Mouse (Mus musculus) MEL (cell line): ENCODE results near the gene Tuba4a. TPM values are rescaled to one million over a fixed set of nuclear protein-coding genes. Genes with fewer than 3 reads are reported as not detected.

Experiments used
- DNase-seq: peaks from one replicate; pipeline ENCODE4 v3.0.0; 2011; ENCODE audit warnings: low read depth, low spot score
- H3K27ac ChIP-seq: 2 replicates; pipeline ENCODE4 v1.5.1; 2012; ENCODE audit warnings: low read depth, mild to moderate bottlenecking, control low read depth, low read length, moderate library complexity; ENCODE audit not compliant: control insufficient read depth
- H3K27me3 ChIP-seq, 2 experiments: fragments of 150-350 bp in 1 of 2; sonication (generic) in 1 of 2; 2 replicates each; pipeline ENCODE4 v1.6.1; 2012; ENCODE audit warnings: low read length in 2 of 2, mild to moderate bottlenecking in 2 of 2, improper control_type of control experiment in 1 of 2, moderate library complexity in 1 of 2; ENCODE audit not compliant: insufficient read depth in 2 of 2, control insufficient read depth in 1 of 2
- H3K36me3 ChIP-seq, 2 experiments: 2 replicates each; pipeline ENCODE4 v1.6.1; 2012 to 2014; ENCODE audit warnings: low read length in 2 of 2, improper control_type of control experiment in 1 of 2, inconsistent platforms in 1 of 2, mild to moderate bottlenecking in 1 of 2; ENCODE audit not compliant: insufficient read depth in 2 of 2, control insufficient read depth in 1 of 2
- H3K4me1 ChIP-seq, 2 experiments: fragments of 150-350 bp in 1 of 2; sonication (generic) in 1 of 2; 2 replicates each; pipeline ENCODE4 v1.6.1; 2012; ENCODE audit warnings: low read length in 2 of 2, improper control_type of control experiment in 1 of 2, mild to moderate bottlenecking in 1 of 2; ENCODE audit not compliant: insufficient read depth in 2 of 2, control insufficient read depth in 1 of 2
- H3K4me3 ChIP-seq, 2 experiments: fragments of 150-350 bp in 1 of 2; sonication (generic) in 1 of 2; 2 replicates each; pipeline ENCODE4 v1.5.1; 2012; ENCODE audit warnings: low read depth in 2 of 2, low read length in 2 of 2, mild to moderate bottlenecking in 2 of 2, moderate library complexity in 2 of 2, control low read depth in 1 of 2, improper control_type of control experiment in 1 of 2; ENCODE audit not compliant: control insufficient read depth in 1 of 2, insufficient read depth in 1 of 2
- H3K79me2 ChIP-seq: 2 replicates; pipeline ENCODE4 v1.6.1; 2012; ENCODE audit warnings: mild to moderate bottlenecking, low read length, moderate library complexity; ENCODE audit not compliant: control insufficient read depth, poor library complexity, insufficient read depth
- H3K9ac ChIP-seq: 2 replicates; pipeline ENCODE4 v1.6.1; 2012; ENCODE audit warnings: low read depth, mild to moderate bottlenecking, control low read depth, low read length, moderate library complexity; ENCODE audit not compliant: control insufficient read depth, poor library complexity, severe bottlenecking
- H3K9me3 ChIP-seq: fragments of 150-350 bp; sonication (generic); replicated peaks from 2 replicates; pipeline ENCODE4 v1.6.1; 2012; ENCODE audit warnings: mild to moderate bottlenecking, low read length, improper control_type of control experiment, moderate library complexity; ENCODE audit not compliant: insufficient read depth
- CTCF ChIP-seq, 3 experiments: IDR thresholded peaks in 2 of 3; conservative IDR thresholded peaks in 1 of 3; 2 replicates each; pipeline ENCODE4 v1.5.1; 2011 to 2012; ENCODE audit warnings: low read length in 3 of 3, low read depth in 2 of 3, mild to moderate bottlenecking in 2 of 3, improper control_type of control experiment in 1 of 3, inconsistent platforms in 1 of 3, mixed read lengths in 1 of 3, moderate library complexity in 1 of 3; ENCODE audit not compliant: control insufficient read depth in 1 of 3, insufficient read depth in 1 of 3, poor library complexity in 1 of 3, severe bottlenecking in 1 of 3
- E2F4 ChIP-seq: IDR thresholded peaks from 2 replicates; pipeline ENCODE4 v1.6.1; 2011; ENCODE audit warnings: low read depth, low read length, improper control_type of control experiment, borderline replicate concordance
- ELF1 ChIP-seq: IDR thresholded peaks from 2 replicates; pipeline ENCODE4 v1.6.1; 2014; ENCODE audit warnings: low read depth, mild to moderate bottlenecking, inconsistent platforms, low read length, improper control_type of control experiment, moderate library complexity
- JUND ChIP-seq: IDR thresholded peaks from 2 replicates; pipeline ENCODE4 v1.6.1; 2011; ENCODE audit warnings: low read depth, mild to moderate bottlenecking, improper control_type of control experiment, low read length
- MAX ChIP-seq: IDR thresholded peaks from 2 replicates; pipeline ENCODE4 v1.6.1; 2011; ENCODE audit warnings: low read length, improper control_type of control experiment
- MAZ ChIP-seq: IDR thresholded peaks from 2 replicates; pipeline ENCODE4 v1.6.1; 2012; ENCODE audit warnings: low read depth, mild to moderate bottlenecking, inconsistent platforms, low read length, improper control_type of control experiment
- POLR2A ChIP-seq, 2 experiments: IDR thresholded peaks; 2 replicates each; pipeline ENCODE4 v1.6.1; 2011 to 2012; ENCODE audit warnings: low read length in 2 of 2, mild to moderate bottlenecking in 2 of 2, control low read depth in 1 of 2, improper control_type of control experiment in 1 of 2, low read depth in 1 of 2, moderate library complexity in 1 of 2; ENCODE audit not compliant: control insufficient read depth in 1 of 2, insufficient read depth in 1 of 2, poor library complexity in 1 of 2
- POLR2AphosphoS2 ChIP-seq: IDR thresholded peaks from 2 replicates; pipeline ENCODE4 v1.6.1; 2011; ENCODE audit warnings: low read length, improper control_type of control experiment
- RAD21 ChIP-seq: IDR thresholded peaks from 2 replicates; pipeline ENCODE4 v1.6.1; 2011; ENCODE audit warnings: mild to moderate bottlenecking, low read depth, low read length, improper control_type of control experiment
- SIN3A ChIP-seq: IDR thresholded peaks from 2 replicates; pipeline ENCODE4 v1.6.1; 2012; ENCODE audit warnings: low read length, improper control_type of control experiment, inconsistent platforms
- SMC3 ChIP-seq: IDR thresholded peaks from 2 replicates; pipeline ENCODE4 v1.6.1; 2011; ENCODE audit warnings: low read depth, low read length, improper control_type of control experiment
- TBP ChIP-seq: IDR thresholded peaks from 2 replicates; pipeline ENCODE4 v1.8.0; 2011; ENCODE audit warnings: low read depth, low read length, improper control_type of control experiment
- USF1 ChIP-seq: IDR thresholded peaks from 2 replicates; pipeline ENCODE4 v1.6.1; 2014; ENCODE audit warnings: low read depth, mild to moderate bottlenecking, inconsistent platforms, low read length, improper control_type of control experiment, moderate library complexity
- ZC3H11A ChIP-seq: IDR thresholded peaks from 2 replicates; pipeline ENCODE4 v1.6.1; 2012; ENCODE audit warnings: low read depth, mild to moderate bottlenecking, inconsistent platforms, low read length, improper control_type of control experiment
- ZMIZ1 ChIP-seq: IDR thresholded peaks from 2 replicates; pipeline ENCODE4 v1.6.1; 2012; ENCODE audit warnings: low read depth, mild to moderate bottlenecking, inconsistent platforms, low read length, improper control_type of control experiment, moderate library complexity
- ZNF384 ChIP-seq: IDR thresholded peaks from 2 replicates; pipeline ENCODE4 v1.6.1; 2012; ENCODE audit warnings: low read depth, mild to moderate bottlenecking, inconsistent platforms, low read length, improper control_type of control experiment
- polyA plus RNA-seq, 2 experiments: library from polyadenylated mRNA; stranded (reverse) in 1 of 2; unstranded in 1 of 2; fragments of >175 nt in 1 of 2; fragments of >200 nt in 1 of 2; gene quantifications; 2 replicates each; pipeline versions ENCODE4 v1.2.1 to v1.2.4; 2012; ENCODE audit warnings: low replicate concordance in 2 of 2, low read depth in 1 of 2; ENCODE audit not compliant: insufficient read length in 2 of 2, insufficient read depth in 1 of 2, missing spikeins in 1 of 2
- total RNA-seq: library from RNA; depleted of rRNA; stranded (reverse); fragments of 300-350 nt; gene quantifications from 2 replicates; pipeline ENCODE4 v1.2.3, GENCODE M21; 2012

Tuba4a gene
- total and polyA plus RNA-seq, 3 experiments = 385 to 439 TPM; not detected in 1

GRCm38 (mm10) chr1:75253849-75254624 is 34.4 kb upstream of the Tuba4a start:
- no peak overlapping the region for H3K9ac ChIP-seq
- no peaks in the 10 kb centered on the region for H3K27me3 ChIP-seq
- no peaks in the 10 kb centered on the region for H3K79me2 ChIP-seq
- no peaks in the 10 kb centered on the region for H3K36me3 ChIP-seq
- DNase-seq = peak; percentile 89
- no peaks in the 10 kb centered on the region; a peak in 1 of 4 replicates for H3K4me1 ChIP-seq
- H3K27ac ChIP-seq = no peak overlapping the region
- H3K4me3 ChIP-seq = no peak overlapping the region
- H3K9me3 ChIP-seq = no peaks in the 10 kb centered on the region
- TF ChIP-seq POLR2A (IDR thresholded peaks at IDR 0.05; ENCODE audit: control insufficient read depth in 1 of 2, insufficient read depth in 1 of 2, low read depth in 1 of 2, low read length in 2 of 2, poor library complexity in 1 of 2) (no peak), ELF1 (no peak), MAZ (no peak), RAD21 (peak; percentile 91), JUND (no peak), ZNF384 (peak; percentile 81), CTCF (IDR thresholded peaks at IDR 0.05 in 2 of 3, conservative IDR thresholded peaks at IDR 0.05 in 1 of 3; ENCODE audit: control insufficient read depth in 1 of 3, insufficient read depth in 1 of 3, low read depth in 2 of 3, low read length in 3 of 3, poor library complexity in 1 of 3, severe bottlenecking in 1 of 3) (peak; percentile 72 to 97 (median 96)), E2F4 (no peak), SMC3 (peak; percentile 96), ZMIZ1 (no peak), ZC3H11A (peak; percentile 90), USF1 (no peak), SIN3A (peak; percentile 73)

GRCm38 (mm10) chr1:75253029-75253428 is 33.4 kb upstream of the Tuba4a start:
- Histone ChIP-seq H3K4me3 (no peak overlapping the region), H3K79me2 (no peaks in the 10 kb centered on the region)

GRCm38 (mm10) chr1:75252308-75252707 is 32.6 kb upstream of the Tuba4a start:
- Histone ChIP-seq H3K36me3 (no peaks in the 10 kb centered on the region), H3K4me1 (no peaks in the 10 kb centered on the region; a peak in 1 of 4 replicates), H3K9me3 (no peaks in the 10 kb centered on the region), H3K4me3 (no peak overlapping the region)
- no peak for DNase-seq
- no peak for TF ChIP-seq RAD21
- TF ChIP-seq ZNF384 = no peak
- TF ChIP-seq TBP = no peak
- no peak for TF ChIP-seq POLR2AphosphoS2
- no peak for TF ChIP-seq MAX
- TF ChIP-seq, all 39 proteins: peak for 0
- H3K9ac ChIP-seq = no peak overlapping the region
- no peak overlapping the region for H3K27ac ChIP-seq
- no peaks in the 10 kb centered on the region for H3K27me3 ChIP-seq
- H3K79me2 ChIP-seq = no peaks in the 10 kb centered on the region

More at GRCm38 (mm10) chr1:75253029-75253428, 33.4 kb upstream of the Tuba4a start:
- DNase-seq = no peak
- no peak overlapping the region for H3K9ac ChIP-seq
- no peaks in the 10 kb centered on the region for H3K36me3 ChIP-seq
- H3K4me1 ChIP-seq = no peaks in the 10 kb centered on the region; a peak in 1 of 4 replicates
- no peak overlapping the region for H3K27ac ChIP-seq
- no peaks in the 10 kb centered on the region for H3K9me3 ChIP-seq
- TF ChIP-seq CTCF (IDR thresholded peaks at IDR 0.05 in 2 of 3, conservative IDR thresholded peaks at IDR 0.05 in 1 of 3; ENCODE audit: control insufficient read depth in 1 of 3, insufficient read depth in 1 of 3, low read depth in 2 of 3, low read length in 3 of 3, poor library complexity in 1 of 3, severe bottlenecking in 1 of 3) = peak in 2 of 3 experiments; percentile 17 to 40; a peak in 3 of 6 replicates
- no peak for TF ChIP-seq E2F4
- no peak for TF ChIP-seq TBP
- H3K27me3 ChIP-seq = no peaks in the 10 kb centered on the region
